Mouse (Mus musculus) adrenal gland, adult 8-10 months (tissue): ENCODE data around the gene Cd79b. TPM values are rescaled to one million over a fixed set of nuclear protein-coding genes. Genes with fewer than 3 reads are reported as not detected.

Experiments
- DNase-seq: peaks from one replicate; pipeline ENCODE4 v3.0.0; 2022
- total RNA-seq, 4 experiments: library from RNA; stranded (reverse); gene quantifications; 2 replicates each; pipeline ENCODE4 v1.2.4; 2022

The Cd79b gene
- total RNA-seq, 4 experiments from 2014 or later, result 1.2 to 2.3 (median 1.6) TPM

DNA sequence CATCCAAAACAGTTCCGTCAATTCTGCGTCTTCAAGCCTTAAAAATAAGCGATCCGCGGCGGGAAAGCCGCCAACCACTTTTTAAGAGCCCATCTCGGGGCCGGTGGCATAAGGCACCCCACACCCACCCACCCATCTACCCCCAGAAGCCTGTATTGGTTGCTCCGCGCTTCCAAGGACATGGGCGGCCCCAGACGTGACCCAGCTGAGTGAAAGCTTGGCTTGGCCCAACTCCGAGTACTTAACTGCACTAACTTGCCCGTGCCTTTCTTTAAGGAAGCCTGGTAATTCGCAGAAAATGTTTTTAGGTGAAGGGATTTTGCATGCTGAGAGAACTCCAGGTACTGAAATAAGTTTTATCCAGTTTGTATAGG, 41.3 kb downstream of the Cd79b start:
- no peak for DNase-seq

DNA sequence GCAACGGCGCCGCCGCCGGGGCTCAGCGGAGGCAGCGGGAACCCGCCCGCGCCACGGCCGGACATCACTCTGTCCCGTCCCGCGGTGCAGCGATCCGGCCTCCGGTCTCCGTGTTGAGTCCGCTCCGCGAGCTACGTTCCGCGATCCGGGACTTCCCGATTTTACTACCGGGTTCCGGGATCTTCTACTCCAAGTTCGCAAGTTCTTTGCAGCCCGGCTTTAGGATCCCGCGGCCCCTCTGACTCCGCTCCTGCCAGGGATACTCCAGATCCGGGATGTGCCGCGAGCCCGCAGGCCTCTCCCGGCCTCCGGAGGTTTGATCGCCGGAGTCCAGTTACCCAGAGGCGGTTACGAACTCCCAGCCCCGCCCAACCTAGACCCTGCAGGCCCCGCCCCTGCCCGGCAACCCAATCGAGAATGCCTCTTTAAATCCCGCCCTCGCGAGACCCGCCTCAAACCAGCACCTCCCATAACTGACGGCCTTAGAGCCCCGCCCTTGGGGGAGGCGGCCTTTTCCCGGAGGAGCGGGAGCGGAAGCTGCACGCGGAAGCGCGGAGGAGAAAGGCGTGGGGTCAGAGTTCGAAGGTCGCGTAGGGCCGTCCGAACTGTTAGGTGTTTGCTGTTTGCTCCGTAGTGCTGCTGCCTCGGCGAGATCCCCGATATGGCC, 41.8 kb downstream of the Cd79b start, which contains the start of gene Smarcd2:
Gene Smarcd2 (minus strand): TSS at position 329 of the 667 bp plus-strand sequence.
- peak; percentile 100 for DNase-seq

DNA sequence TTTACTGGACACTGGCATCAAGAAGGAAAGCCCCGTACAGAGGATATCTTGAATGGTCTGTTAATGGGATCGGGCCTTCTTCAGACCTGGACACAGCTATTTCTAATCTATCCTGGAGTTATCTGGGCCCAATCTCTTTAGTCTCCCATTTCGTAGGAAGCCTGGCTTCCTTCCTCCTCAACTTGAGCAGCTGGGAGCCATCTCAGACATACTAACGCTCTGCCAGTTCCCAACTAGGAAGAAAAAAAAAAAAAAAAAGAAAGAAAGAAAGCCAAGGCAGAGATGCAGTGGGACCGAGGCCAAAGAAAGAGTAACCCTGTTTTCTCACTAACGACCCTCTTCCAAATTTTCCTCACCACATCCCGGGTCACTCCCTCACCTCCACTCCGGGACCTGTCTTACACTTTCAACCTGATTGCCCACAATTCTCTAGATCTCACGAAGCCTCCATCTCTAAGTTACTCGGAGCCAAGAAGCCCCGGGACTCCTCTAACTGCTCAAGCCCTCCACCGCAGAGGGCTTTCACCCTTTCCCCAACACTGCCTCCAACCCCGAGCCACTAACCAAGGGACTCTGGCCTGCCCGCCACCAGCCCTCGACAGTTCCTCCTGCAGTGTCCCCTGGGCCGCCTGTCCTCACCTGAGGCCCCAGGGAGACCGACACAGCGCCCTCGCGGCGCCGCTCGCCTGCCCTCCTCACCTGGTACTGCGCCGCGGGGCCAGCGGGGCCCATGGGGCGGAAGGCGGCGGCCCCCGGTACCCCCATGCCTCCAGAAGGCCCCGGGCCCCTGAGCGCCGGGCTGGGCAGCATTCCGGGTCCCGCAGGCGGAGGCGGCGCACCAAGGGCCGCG, 42.5 kb downstream of the Cd79b start:
- DNase-seq, result no peak

DNA sequence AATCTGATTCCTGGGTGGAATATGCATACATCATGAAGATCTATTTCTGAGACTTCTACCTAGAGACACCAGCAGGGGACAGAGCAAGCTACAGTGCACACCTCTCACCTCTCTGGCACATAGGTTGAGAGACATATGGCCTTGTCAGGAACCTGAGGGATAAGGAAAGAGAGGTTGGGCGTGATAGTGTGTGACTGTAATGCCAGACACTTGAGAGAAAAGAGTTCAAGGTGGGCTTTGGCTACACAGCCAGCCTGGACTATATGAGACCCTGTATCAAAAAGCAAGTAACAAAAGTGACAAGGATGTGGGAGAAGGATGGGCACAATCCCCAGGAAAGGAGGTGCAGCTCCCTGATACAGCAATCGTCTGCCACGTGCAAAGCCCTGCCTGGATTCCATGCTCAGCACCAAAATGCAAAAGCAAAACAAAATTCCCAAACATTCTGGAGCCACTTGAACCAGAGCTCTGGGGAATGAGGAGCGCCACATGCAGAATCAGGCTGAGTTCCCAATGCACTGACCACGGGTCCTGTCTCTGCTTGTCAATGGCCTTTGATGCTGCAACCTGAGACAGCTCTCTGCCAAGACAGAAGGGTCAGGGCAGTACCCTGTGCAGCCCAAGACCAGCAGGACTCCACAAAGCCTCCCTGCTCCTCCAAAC, 43.3 kb downstream of the Cd79b start:
- no peak for DNase-seq

DNA sequence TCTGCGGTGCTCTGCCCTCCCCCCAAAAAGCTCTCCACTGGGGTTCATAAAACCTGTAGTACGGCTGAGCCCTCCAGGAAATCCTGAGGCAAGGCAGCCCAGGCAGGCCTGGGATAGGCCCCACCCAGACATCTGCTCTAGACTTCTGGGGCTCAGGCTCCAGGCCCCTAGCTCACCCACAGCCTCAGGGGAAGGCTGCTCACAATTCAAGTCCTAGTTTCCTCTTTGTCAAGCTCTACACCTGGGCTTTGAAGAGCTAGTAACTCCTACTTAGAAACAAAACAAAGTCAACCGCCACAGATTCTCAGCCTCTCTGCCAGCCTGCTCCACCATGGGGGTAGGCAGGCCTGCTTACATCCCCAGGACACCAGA, 45.5 kb downstream of the Cd79b start:
- DNase-seq, result no peak

DNA sequence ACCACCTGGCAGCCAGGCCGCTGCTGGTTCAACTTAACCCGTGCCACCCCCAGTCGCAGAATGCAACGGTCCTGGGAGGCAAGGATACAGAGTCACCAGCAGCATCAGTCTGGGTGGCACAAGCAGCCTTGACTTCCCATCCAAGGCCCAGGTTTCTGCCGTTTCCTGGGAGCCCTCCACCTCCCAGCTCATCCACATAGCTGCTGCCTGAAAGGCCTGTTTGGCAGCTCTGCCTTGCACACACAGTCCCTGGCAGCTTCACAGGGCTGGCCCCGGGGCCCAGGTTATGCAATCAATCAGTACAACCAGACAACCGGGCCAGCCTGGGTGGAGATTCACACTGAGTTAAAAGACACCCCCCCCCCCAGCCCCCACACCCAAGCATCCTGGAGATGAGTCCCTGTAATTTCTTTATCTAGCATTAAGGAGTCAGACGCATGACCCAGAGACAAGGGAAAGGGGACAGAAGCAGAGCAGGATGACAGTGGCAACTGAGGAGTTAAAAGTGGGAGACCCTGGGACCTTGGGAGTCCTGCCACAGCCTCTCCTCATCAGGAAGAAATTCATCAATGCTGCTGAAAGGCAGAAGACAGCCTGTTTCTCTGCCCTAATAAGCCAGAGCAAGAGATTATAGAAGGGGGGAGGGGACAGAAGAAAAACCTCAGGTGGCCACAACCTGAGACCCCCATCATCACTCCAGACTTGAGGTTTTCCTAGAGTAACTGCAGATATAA, 46.1 kb downstream of the Cd79b start:
- DNase-seq, result peak; percentile 90

DNA sequence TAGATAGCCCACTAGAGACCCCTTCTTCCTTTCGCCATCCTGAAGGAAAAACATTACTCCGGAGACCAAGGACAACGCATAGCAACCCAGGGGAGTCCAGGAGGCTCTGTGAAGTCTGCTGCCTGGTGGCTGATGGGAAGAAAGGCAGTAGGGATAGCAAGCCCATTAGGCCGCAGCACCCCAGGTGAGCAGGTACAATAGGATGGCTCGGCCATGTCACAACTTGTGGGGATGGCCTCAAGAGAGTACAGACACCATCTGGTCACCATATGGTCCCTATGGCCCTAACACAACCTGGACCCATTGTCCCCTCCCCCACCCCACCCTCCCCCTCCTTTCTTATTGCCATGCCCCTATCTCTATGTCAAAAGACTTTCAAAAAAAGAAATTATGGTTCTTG, 46.7 kb downstream of the Cd79b start:
- DNase-seq, result no peak

DNA sequence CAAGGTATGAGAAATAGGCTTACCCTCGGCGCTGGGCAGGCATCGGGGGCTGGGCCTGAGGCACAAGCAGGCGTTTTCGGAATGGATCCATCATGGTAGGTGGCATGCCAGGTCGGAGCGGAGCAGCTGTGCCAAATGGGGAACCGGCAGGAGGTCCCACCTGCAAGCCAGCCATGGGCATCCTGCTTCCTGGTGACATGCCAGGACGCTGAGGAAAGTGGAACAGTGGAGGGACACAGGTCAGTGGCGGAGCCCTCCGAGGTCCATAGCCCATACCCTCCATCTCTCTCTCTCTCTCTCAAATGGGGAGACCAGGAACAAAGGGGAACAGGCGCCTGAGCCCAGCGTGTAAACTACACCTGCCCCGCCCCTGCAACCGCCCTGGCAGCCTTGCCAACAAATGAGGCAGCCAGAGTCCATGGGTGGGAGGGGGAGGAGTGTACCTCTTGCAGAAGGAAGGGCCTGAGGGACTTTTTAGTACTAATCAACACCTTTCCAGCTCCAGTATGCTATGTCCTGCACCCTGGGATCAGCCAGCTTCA, 47.2 kb downstream of the Cd79b start:
- peak; percentile 58 for DNase-seq

DNA sequence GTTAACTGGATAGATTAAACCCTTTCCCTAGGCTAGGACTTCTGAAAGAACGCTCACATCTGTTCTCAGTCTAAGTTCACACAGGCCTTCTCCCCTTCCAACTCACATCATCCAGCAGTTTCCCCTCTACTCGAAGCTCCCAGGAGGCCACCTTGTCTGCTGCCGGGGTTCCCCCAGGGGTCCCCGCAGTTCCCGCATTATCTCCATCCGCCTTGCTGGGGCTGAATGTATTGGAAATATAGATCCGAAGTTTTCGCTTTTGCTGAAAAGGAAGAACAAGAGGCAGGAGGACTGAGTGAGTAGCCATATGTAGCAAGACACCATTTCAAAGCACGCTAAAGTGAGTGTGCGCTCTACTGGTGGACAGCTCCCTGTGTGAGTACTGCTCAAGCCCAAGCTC, 48.1 kb downstream of the Cd79b start:
- DNase-seq, result no peak

DNA sequence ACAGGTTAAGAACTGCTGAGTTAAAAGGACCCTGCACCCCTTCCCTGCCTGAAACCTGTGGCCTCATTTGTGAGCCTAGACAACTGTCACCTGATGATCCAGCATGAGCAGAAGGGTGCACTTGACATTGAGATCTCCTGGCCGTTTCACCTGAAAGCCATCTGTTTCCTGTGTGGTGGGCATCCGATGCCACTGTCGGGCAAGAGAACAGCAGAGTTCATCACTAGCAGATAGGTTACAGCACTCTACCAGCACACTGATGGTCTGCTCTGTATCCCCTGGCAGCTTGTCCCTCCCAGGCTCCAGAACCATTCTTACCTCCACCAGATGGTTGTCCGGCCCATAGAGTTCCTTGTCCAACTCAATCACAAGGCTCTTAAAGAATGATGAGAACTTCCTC, 49.0 kb downstream of the Cd79b start:
- no peak for DNase-seq

DNA sequence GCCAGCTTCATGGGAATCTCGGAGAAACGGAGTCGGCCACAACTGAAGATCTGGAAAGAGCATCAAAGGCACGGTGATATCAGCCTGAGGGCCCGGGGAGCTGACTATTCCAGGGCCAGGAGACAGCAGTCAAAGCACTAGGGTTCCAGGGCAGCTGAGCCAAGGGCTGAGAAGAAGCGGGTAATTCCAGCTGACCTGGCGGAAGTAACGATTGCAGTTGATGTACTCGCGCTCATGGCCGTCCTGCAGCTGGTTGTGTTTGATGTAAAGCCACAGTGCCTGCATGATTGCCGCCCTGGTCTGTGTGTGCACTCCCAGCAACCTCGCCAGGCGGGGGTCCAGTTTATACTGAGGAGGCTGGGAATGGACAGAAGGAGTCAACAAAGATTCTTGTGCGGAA, 49.6 kb downstream of the Cd79b start:
- no peak for DNase-seq

DNA sequence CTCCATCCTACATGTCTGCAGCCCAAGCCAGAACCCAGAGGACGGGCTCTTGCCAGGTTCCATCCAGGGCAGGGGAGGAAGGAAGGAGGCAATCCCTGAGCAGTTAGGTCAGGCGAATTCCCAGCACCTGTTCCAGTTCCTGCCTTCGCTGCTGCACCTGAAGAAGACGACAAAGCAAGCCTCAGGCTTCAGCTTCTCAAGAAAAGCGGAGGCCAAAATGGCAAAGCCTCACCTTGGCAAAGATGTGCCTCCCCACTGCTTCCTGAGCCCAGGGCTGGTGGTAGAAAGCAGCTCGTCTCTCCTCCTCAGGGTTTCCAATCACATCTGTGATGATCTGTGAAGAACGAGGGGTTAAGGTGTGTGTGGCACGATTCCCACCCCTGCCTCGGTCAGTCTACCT, 50.6 kb downstream of the Cd79b start:
- DNase-seq, result no peak

Other genes with a start within 250 kb of the Cd79b start
- 10 to 100 TPM; 26.3 to 38.6 (median 33.1) TPM for gene Taco1, start 248.7 kb downstream of the Cd79b start, total RNA-seq
- 10 to 100 TPM; 41.7 to 58.2 (median 47.2) TPM for gene Map3k3, start 230.1 kb downstream of the Cd79b start, total RNA-seq
- gene Gm10840, start 153.9 kb downstream of the Cd79b start, total RNA-seq, result not detected
- gene Limd2, start 153.9 kb downstream of the Cd79b start, total RNA-seq, result 10 to 100 TPM in 3 of 4 experiments, 1 to 10 TPM in 1; 9.6 to 18.9 (median 14.3) TPM
- gene Strada, start 112.6 kb downstream of the Cd79b start, total RNA-seq, result 10 to 100 TPM; 15.1 to 26.8 (median 19.3) TPM
- gene Ccdc47, start 98.4 kb downstream of the Cd79b start, total RNA-seq, result 100 to 1,000 TPM in 3 of 4 experiments, 10 to 100 TPM in 1; 84.3 to 125 (median 116) TPM
- 10 to 100 TPM; 53.4 to 71.6 (median 64.1) TPM for gene Ddx42, start 97.8 kb downstream of the Cd79b start, total RNA-seq
- 10 to 100 TPM; 42.3 to 82.3 (median 59.1) TPM for gene Ftsj3, start 58.7 kb downstream of the Cd79b start, total RNA-seq
- 100 to 1,000 TPM; 151 to 166 (median 154) TPM for gene Psmc5, start 58.6 kb downstream of the Cd79b start, total RNA-seq
- 10 to 100 TPM; 74.0 to 91.9 (median 85.8) TPM for gene Smarcd2, start 41.8 kb downstream of the Cd79b start, total RNA-seq
- gene Tcam1, start 38.1 kb downstream of the Cd79b start, total RNA-seq, result under 1 TPM in 3 of 4 experiments, not detected in 1; 0.15 to 0.19 (median 0.17) TPM
- gene Gh, start 12.9 kb downstream of the Cd79b start, total RNA-seq, result not detected
- under 1 TPM in 3 of 4 experiments, not detected in 1; 0.06 to 0.43 (median 0.07) TPM for gene Scn4a, start 38.5 kb upstream of the Cd79b start, total RNA-seq
- gene Prr29, start 50.7 kb upstream of the Cd79b start, total RNA-seq, result under 1 TPM in 1 of 4 experiments, not detected in 3; 0.65 TPM
- gene Icam2, start 73.3 kb upstream of the Cd79b start, total RNA-seq, result 10 to 100 TPM; 10.0 to 15.8 (median 13.6) TPM
- gene Ern1, start 173.1 kb upstream of the Cd79b start, total RNA-seq, result 100 to 1,000 TPM; 171 to 211 (median 198) TPM